Mouse (Mus musculus): ENCODE measurements at regions not wholly inside any gene's neighbourhood (a gene's known extent, or its start where the extent isn't known, plus 50 kb on each side); places are given as distances from the start of the nearest gene placed in this dataset.

- DNase-seq (ENCODE audit: low read depth): peak; percentile 47
- TF ChIP-seq POLR2A (IDR thresholded peaks at IDR 0.05; ENCODE audit: borderline replicate concordance, extremely low read depth, insufficient read depth, insufficient read length, poor library complexity, severe bottlenecking): no peak
These were observed 228.0 kb upstream of the Irx5 start for GRCm38 (mm10) chr8:92129241-92130015.

- DNase-seq (ENCODE audit: low read depth): no peak
- TF ChIP-seq POLR2A (IDR thresholded peaks at IDR 0.05; ENCODE audit: borderline replicate concordance, extremely low read depth, insufficient read depth, insufficient read length, poor library complexity, severe bottlenecking): no peak
- no peak for TF ChIP-seq CTCF (IDR thresholded peaks at IDR 0.05; ENCODE audit: borderline replicate concordance, extremely low read depth, insufficient read depth, insufficient read length)
These were observed 231.8 kb upstream of the Irx5 start for GRCm38 (mm10) chr8:92125631-92126030.

- DNase-seq (ENCODE audit: low read depth): no peak
- TF ChIP-seq POLR2A (IDR thresholded peaks at IDR 0.05; ENCODE audit: borderline replicate concordance, extremely low read depth, insufficient read depth, insufficient read length, poor library complexity, severe bottlenecking): no peak
- peak; percentile 42; the same call in 1 of the 2 replicates for TF ChIP-seq CTCF (IDR thresholded peaks at IDR 0.05; ENCODE audit: borderline replicate concordance, extremely low read depth, insufficient read depth, insufficient read length)
These were observed 236.1 kb upstream of the Irx5 start for GRCm38 (mm10) chr8:92121296-92121695.

- no peak for TF ChIP-seq POLR2A (IDR thresholded peaks at IDR 0.05; ENCODE audit: borderline replicate concordance, extremely low read depth, insufficient read depth, insufficient read length, poor library complexity, severe bottlenecking)
- TF ChIP-seq CTCF (IDR thresholded peaks at IDR 0.05; ENCODE audit: borderline replicate concordance, extremely low read depth, insufficient read depth, insufficient read length): peak; percentile 49; the same call in 1 of the 2 replicates
- peak; percentile 42 for DNase-seq (ENCODE audit: low read depth)
These were observed 241.8 kb upstream of the Irx5 start for GRCm38 (mm10) chr8:92115479-92116267.

GRCm38 (mm10) chr8:92114311-92115275, 242.8 kb upstream of the Irx5 start:
- TF ChIP-seq CTCF (IDR thresholded peaks at IDR 0.05; ENCODE audit: borderline replicate concordance, extremely low read depth, insufficient read depth, insufficient read length) (no peak), POLR2A (IDR thresholded peaks at IDR 0.05; ENCODE audit: borderline replicate concordance, extremely low read depth, insufficient read depth, insufficient read length, poor library complexity, severe bottlenecking) (no peak)
- peak; percentile 43 for DNase-seq (ENCODE audit: low read depth)

GRCm38 (mm10) chr8:92113901-92114300, 243.5 kb upstream of the Irx5 start:
- peak; percentile 41 for DNase-seq (ENCODE audit: low read depth)
- TF ChIP-seq POLR2A (IDR thresholded peaks at IDR 0.05; ENCODE audit: borderline replicate concordance, extremely low read depth, insufficient read depth, insufficient read length, poor library complexity, severe bottlenecking): no peak
- no peak for TF ChIP-seq CTCF (IDR thresholded peaks at IDR 0.05; ENCODE audit: borderline replicate concordance, extremely low read depth, insufficient read depth, insufficient read length)

- no peak for DNase-seq (ENCODE audit: low read depth)
- TF ChIP-seq POLR2A (IDR thresholded peaks at IDR 0.05; ENCODE audit: borderline replicate concordance, extremely low read depth, insufficient read depth, insufficient read length, poor library complexity, severe bottlenecking) (no peak), CTCF (IDR thresholded peaks at IDR 0.05; ENCODE audit: borderline replicate concordance, extremely low read depth, insufficient read depth, insufficient read length) (no peak)
These were observed 244.0 kb upstream of the Irx5 start for GRCm38 (mm10) chr8:92113386-92113785.

GRCm38 (mm10) chr8:92104561-92104960, 252.9 kb upstream of the Irx5 start:
- no peak for DNase-seq (ENCODE audit: low read depth)
- no peak for TF ChIP-seq POLR2A (IDR thresholded peaks at IDR 0.05; ENCODE audit: borderline replicate concordance, extremely low read depth, insufficient read depth, insufficient read length, poor library complexity, severe bottlenecking)
- no peak for TF ChIP-seq CTCF (IDR thresholded peaks at IDR 0.05; ENCODE audit: borderline replicate concordance, extremely low read depth, insufficient read depth, insufficient read length)

GRCm38 (mm10) chr8:92102521-92102920, 254.9 kb upstream of the Irx5 start:
- DNase-seq (ENCODE audit: low read depth): no peak

GRCm38 (mm10) chr8:92095276-92095675, 262.1 kb upstream of the Irx5 start:
- DNase-seq (ENCODE audit: low read depth): peak; percentile 68
- TF ChIP-seq POLR2A (IDR thresholded peaks at IDR 0.05; ENCODE audit: borderline replicate concordance, extremely low read depth, insufficient read depth, insufficient read length, poor library complexity, severe bottlenecking) (no peak), CTCF (IDR thresholded peaks at IDR 0.05; ENCODE audit: borderline replicate concordance, extremely low read depth, insufficient read depth, insufficient read length) (no peak)

More at GRCm38 (mm10) chr8:92102521-92102920, 254.9 kb upstream of the Irx5 start:
- TF ChIP-seq CTCF (IDR thresholded peaks at IDR 0.05; ENCODE audit: borderline replicate concordance, extremely low read depth, insufficient read depth, insufficient read length): no peak
- no peak for TF ChIP-seq POLR2A (IDR thresholded peaks at IDR 0.05; ENCODE audit: borderline replicate concordance, extremely low read depth, insufficient read depth, insufficient read length, poor library complexity, severe bottlenecking)

- no peak for DNase-seq (ENCODE audit: low read depth)
- TF ChIP-seq CTCF (IDR thresholded peaks at IDR 0.05; ENCODE audit: borderline replicate concordance, extremely low read depth, insufficient read depth, insufficient read length) (no peak), POLR2A (IDR thresholded peaks at IDR 0.05; ENCODE audit: borderline replicate concordance, extremely low read depth, insufficient read depth, insufficient read length, poor library complexity, severe bottlenecking) (no peak)
These were observed 273.3 kb upstream of the Irx5 start for GRCm38 (mm10) chr8:92084124-92084523.

Data from brain, embryonic 14.5 days (tissue).